Comparison of ENCODE assay signal across 17 mouse cellular contexts in the genomic region with DNA sequence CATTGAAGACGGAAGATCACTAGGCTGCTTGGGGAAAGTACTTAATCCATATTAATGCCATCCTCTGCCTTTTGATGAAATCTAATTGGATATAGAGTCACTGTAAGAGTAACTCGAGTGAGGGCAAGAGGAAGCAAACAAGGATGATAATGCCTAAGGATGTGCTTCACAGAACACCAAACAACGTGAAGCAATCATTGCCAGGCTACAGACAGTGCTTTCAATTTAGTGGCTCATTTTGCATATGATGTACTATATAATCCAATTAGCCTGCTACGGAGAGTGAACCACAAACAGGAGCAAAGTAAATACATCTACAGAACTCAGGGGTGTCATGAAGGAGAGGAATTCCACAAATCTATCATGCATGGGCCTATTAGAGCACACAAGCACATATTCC.
"Had no signal": no experiment of that assay in that cellular context is flagged by ENCODE, and none has a peak within 500 bp of the region (broad histone marks: within the 10 kb centered on the region; RNA-seq: fewer than 3 reads in every experiment).

No protein-coding gene starts in this region.

- H3K27me3 ChIP-seq: midbrain, embryonic 13.5 days; neural tube, embryonic 13.5 days had no signal

- H3K4me3 ChIP-seq: midbrain, embryonic 13.5 days; myocyte; neural tube, embryonic 13.5 days had no signal

- H3K4me1 ChIP-seq: midbrain, embryonic 13.5 days; neural tube, embryonic 13.5 days had no signal

- H3K4me2 ChIP-seq: lung, embryonic 14.5 days; midbrain, embryonic 11.5 days; midbrain, embryonic 13.5 days; neural tube, embryonic 13.5 days had no signal

- H3K27ac ChIP-seq: liver, embryonic 14.5 days; midbrain, embryonic 13.5 days; neural tube, embryonic 13.5 days had no signal

- H3K9me3 ChIP-seq: midbrain, embryonic 13.5 days; neural tube, embryonic 13.5 days had no signal

- H3K9ac ChIP-seq: liver, embryonic 14.5 days; lung, embryonic 14.5 days; midbrain, embryonic 13.5 days; neural tube, embryonic 13.5 days had no signal

- ATAC-seq: midbrain, embryonic 13.5 days had no signal

- H3K36me3 ChIP-seq: midbrain, embryonic 13.5 days; neural tube, embryonic 13.5 days had no signal

- DNase-seq: lung, adult 18-20 months; lung, embryonic 14.5 days; lung, postnatal 10 days; lung, postnatal 4 days; retina, postnatal 1 day; right cerebral cortex, adult 18-20 months; right cerebral cortex, postnatal 25 days; right cerebral cortex, postnatal 4 days; spleen, adult 18-20 months; thymus, adult 18-20 months; thymus, postnatal 14 days; thymus, postnatal 36 days had no signal
